Mouse (Mus musculus) midbrain, embryonic 12.5 days (tissue): Measurements from ENCODE around the gene Gata1. TPM values are rescaled to one million over a fixed set of nuclear protein-coding genes. Genes with fewer than 3 reads are reported as not detected.

ENCODE experiments used
- ATAC-seq: fragments of 200-750 bp; cut with Nextera tagmentation; 2 replicates; pipeline ENCODE4 v1.8.0; 2017; ENCODE audit warnings: low read depth, moderate TSS enrichment, moderate library complexity; ENCODE audit not compliant: low FRiP score
- H3K27ac ChIP-seq: fragments of 300-500 bp; sonication (generic); replicated peaks from 2 replicates; pipeline ENCODE4 v1.5.1; 2016; ENCODE audit warnings: mild to moderate bottlenecking
- H3K27me3 ChIP-seq: fragments of 300-500 bp; sonication (generic); 2 replicates; pipeline ENCODE4 v1.6.1; 2016; ENCODE audit warnings: mild to moderate bottlenecking
- H3K36me3 ChIP-seq: fragments of 300-500 bp; sonication (generic); 2 replicates; pipeline ENCODE4 v1.6.1; 2016
- H3K4me1 ChIP-seq: fragments of 300-500 bp; sonication (generic); 2 replicates; pipeline ENCODE4 v1.6.1; 2016
- H3K4me2 ChIP-seq: fragments of 300-500 bp; sonication (generic); replicated peaks from 2 replicates; pipeline ENCODE4 v1.6.1; 2016; ENCODE audit warnings: mild to moderate bottlenecking, moderate library complexity
- H3K4me3 ChIP-seq: fragments of 300-500 bp; sonication (generic); 2 replicates; pipeline ENCODE4 v1.5.1; 2016; ENCODE audit warnings: mild to moderate bottlenecking
- H3K9ac ChIP-seq: fragments of 300-500 bp; sonication (generic); replicated peaks from 2 replicates; pipeline ENCODE4 v1.6.1; 2016; ENCODE audit warnings: mild to moderate bottlenecking, moderate library complexity
- H3K9me3 ChIP-seq: fragments of 300-500 bp; sonication (generic); 2 replicates; pipeline ENCODE4 v1.6.1; 2016; ENCODE audit warnings: mild to moderate bottlenecking
- WGBS: fragments of 180-500 bp; shearing (Covaris S2); methylation state at CpG from one replicate; pipeline ENCODE4 v1.1.7; 2016; 5-methylcytosine and 5-hydroxymethylcytosine counted together
- polyA plus RNA-seq: library from polyadenylated mRNA; unstranded; fragments of >200 nt; fragmentation: Nextera tagmentation; extraction: Ambion mirVana; gene quantifications from 2 replicates; pipeline ENCODE4 v1.2.1, GENCODE M21; 2016

Gene Gata1
- polyA plus RNA-seq, 1 experiment from 2014 or later = 1.5 TPM

DNA sequence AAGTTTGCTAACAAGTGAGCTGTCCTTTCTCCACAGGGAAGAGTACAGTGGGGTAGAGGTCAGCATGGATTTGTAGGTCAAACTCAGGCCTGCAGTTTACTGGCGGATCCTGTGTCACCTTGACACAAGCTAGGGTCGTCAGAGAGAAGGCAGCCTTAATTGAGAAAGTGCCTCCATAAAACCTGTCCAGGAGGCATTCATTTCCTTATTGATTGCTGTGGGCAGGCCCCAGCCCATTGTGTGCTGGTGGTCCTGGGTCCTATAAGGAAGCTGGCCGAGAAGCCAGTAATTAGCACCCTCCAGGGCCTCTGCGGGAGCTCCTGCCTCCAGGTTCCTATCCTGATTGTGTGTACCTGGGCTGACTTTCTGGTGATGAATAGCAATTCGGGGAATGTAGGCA lies 24.1 kb upstream of the Gata1 start:
- Histone ChIP-seq H3K36me3 (no peaks in the 10 kb centered on the region), H3K9ac (no peak overlapping the region), H3K4me3 (no peak overlapping the region), H3K4me2 (no peak overlapping the region), H3K9me3 (no peaks in the 10 kb centered on the region), H3K27ac (no peak overlapping the region), H3K27me3 (no peaks in the 10 kb centered on the region), H3K4me1 (no peaks in the 10 kb centered on the region)
- ATAC-seq = no peak
- 44% methylated on average over 5 of the region's 5 CpGs for WGBS

GRCm38 (mm10) chrX:8000546-8001192 lies 22.8 kb upstream of the Gata1 start:
- H3K27ac ChIP-seq = no peak overlapping the region
- no peak overlapping the region for H3K4me2 ChIP-seq
- no peaks in the 10 kb centered on the region for H3K4me1 ChIP-seq
- ATAC-seq = no peak
- no peaks in the 10 kb centered on the region for H3K36me3 ChIP-seq
- H3K9me3 ChIP-seq = no peaks in the 10 kb centered on the region
- H3K27me3 ChIP-seq = no peaks in the 10 kb centered on the region
- 87% methylated on average over 3 of the region's 3 CpGs for WGBS
- no peak overlapping the region for H3K4me3 ChIP-seq
- no peak overlapping the region for H3K9ac ChIP-seq

DNA sequence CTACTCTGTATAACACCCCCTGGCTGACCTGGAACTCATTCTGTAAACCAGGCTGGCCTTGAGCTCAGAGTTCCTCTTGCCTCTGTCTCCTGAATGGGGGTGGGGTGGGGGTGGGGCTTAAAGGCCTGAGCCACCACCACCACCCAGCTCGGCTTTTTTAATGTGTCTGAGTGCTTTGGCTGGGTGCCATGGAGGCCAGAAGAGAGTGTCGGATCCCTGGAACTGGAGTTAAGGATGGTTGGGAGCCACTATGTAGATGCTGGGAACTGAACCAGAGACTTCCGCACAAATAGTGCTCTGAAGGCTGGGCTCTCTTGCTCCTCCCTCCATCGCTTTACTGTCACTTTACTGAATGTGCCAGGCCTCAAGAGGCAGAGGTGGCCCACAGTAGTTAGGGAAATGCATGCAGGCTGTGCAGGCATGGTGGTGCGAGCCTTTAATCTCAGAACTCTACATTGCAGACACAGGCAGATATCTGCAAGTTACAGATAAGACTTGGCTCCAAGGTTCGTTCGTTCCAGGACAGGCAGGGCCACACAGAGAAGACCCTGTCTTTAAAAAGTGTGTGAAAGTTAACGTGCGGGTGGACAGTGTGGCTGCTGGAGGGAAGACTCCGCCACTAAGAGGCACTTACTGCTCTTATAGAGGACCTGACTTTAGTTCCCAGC lies 15.3 kb upstream of the Gata1 start:
- no peak overlapping the region for H3K9ac ChIP-seq
- ATAC-seq = no peak
- H3K27ac ChIP-seq = no peak overlapping the region
- 78% methylated on average over 10 of the region's 10 CpGs for WGBS
- H3K4me1 ChIP-seq = no peaks in the 10 kb centered on the region
- H3K9me3 ChIP-seq = no peaks in the 10 kb centered on the region
- no peaks in the 10 kb centered on the region for H3K27me3 ChIP-seq
- no peak overlapping the region for H3K4me2 ChIP-seq
- H3K4me3 ChIP-seq = no peak overlapping the region
- no peaks in the 10 kb centered on the region for H3K36me3 ChIP-seq

GRCm38 (mm10) chrX:7992379-7993067 lies 14.7 kb upstream of the Gata1 start:
- H3K4me2 ChIP-seq = no peak overlapping the region
- no peak overlapping the region for H3K9ac ChIP-seq
- 57% methylated on average over 8 of the region's 8 CpGs for WGBS
- ATAC-seq = no peak
- H3K27me3 ChIP-seq = no peaks in the 10 kb centered on the region
- H3K27ac ChIP-seq = no peak overlapping the region
- H3K9me3 ChIP-seq = no peaks in the 10 kb centered on the region
- no peaks in the 10 kb centered on the region for H3K36me3 ChIP-seq
- no peak overlapping the region for H3K4me3 ChIP-seq
- no peaks in the 10 kb centered on the region for H3K4me1 ChIP-seq

DNA sequence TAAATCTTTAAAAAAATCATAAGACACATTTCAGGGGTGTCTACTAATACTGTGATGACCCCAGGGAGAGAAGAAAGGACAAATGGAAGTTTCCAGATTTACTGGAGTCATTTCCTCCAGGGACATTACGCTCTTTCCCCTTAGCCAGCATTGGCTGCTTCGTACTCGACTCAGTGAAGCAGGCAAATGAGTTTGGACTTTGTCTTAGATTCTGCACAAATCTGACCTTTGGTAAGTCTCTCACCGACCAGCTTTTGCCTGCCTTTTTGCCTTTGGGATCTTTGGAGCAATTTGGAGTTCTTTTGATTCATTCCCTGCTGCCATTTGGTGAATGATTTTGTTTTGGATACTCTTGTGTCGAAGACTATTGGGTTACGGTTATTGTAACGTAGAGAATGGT lies 3.5 kb upstream of the Gata1 start:
- Histone ChIP-seq H3K9ac (no peak overlapping the region), H3K4me3 (no peak overlapping the region), H3K4me1 (no peaks in the 10 kb centered on the region), H3K27me3 (no peaks in the 10 kb centered on the region), H3K36me3 (no peaks in the 10 kb centered on the region), H3K27ac (no peak overlapping the region), H3K4me2 (no peak overlapping the region), H3K9me3 (no peaks in the 10 kb centered on the region)
- 91% methylated on average over 7 of the region's 7 CpGs for WGBS
- no peak for ATAC-seq

DNA sequence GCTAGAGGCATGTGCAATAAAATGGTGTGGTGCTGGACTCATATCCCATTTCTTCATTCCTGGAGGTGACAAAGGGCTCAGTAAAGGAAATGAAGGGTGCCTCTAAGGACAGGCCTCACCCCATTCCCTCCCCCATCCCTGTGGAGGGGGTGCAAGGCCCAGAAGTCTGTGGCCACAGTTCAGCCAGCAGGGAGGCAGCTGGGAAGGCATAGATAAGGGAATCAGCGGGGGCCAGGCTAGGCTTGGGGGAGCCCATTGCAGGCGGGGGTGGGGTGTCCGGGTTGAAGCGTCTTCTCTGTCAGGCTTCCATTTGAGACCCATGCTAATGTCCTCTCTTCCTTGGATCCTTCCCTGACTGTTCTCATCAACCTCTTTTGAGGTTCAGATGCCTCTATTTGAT lies 6.6 kb downstream of the Gata1 start:
- 71% methylated on average over 4 of the region's 4 CpGs for WGBS
- ATAC-seq = no peak
- no peak overlapping the region for H3K9ac ChIP-seq

GRCm38 (mm10) chrX:7968899-7969298 lies 9.0 kb downstream of the Gata1 start:
- Histone ChIP-seq H3K4me3 (no peak overlapping the region), H3K9ac (no peak overlapping the region), H3K36me3 (no peaks in the 10 kb centered on the region), H3K27ac (no peak overlapping the region), H3K4me1 (no peaks in the 10 kb centered on the region), H3K4me2 (no peak overlapping the region), H3K27me3 (no peaks in the 10 kb centered on the region), H3K9me3 (no peaks in the 10 kb centered on the region; the same call in 1 of the 2 replicates)
- ATAC-seq = no peak
- 77% methylated on average over 3 of the region's 3 CpGs for WGBS

More for the DNA sequence above, 6.6 kb downstream of the Gata1 start:
- no peaks in the 10 kb centered on the region for H3K36me3 ChIP-seq
- no peaks in the 10 kb centered on the region; the same call in 1 of the 2 replicates for H3K9me3 ChIP-seq
- no peaks in the 10 kb centered on the region for H3K4me1 ChIP-seq
- no peak overlapping the region for H3K27ac ChIP-seq
- no peaks in the 10 kb centered on the region for H3K27me3 ChIP-seq
- H3K4me3 ChIP-seq = no peak overlapping the region
- H3K4me2 ChIP-seq = no peak overlapping the region

DNA sequence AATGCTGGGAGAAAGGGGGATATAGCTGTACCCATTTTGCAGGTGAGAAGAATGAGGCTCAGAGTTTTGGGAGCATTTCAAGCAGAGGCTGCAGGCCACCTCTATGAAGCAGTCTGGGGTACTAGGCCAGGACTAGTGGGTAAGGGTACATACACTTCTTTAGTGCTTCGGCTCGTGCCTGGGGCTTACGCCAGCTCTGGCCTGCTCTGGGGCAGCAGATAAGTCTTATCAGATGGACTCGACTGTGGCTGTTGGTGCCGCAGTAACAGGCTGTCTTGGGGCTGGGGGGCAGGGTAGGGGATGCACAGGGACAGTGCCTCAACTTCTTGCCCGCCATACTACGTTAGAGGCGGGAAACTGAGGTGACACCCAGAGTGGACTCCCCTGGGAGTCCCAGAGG lies 9.6 kb downstream of the Gata1 start:
- H3K36me3 ChIP-seq = no peaks in the 10 kb centered on the region
- H3K4me1 ChIP-seq = no peaks in the 10 kb centered on the region
- ATAC-seq = no peak
- no peak overlapping the region for H3K27ac ChIP-seq
- no peaks in the 10 kb centered on the region for H3K27me3 ChIP-seq
- no peak overlapping the region for H3K4me2 ChIP-seq
- 84% methylated on average over 8 of the region's 8 CpGs for WGBS
- no peak overlapping the region for H3K4me3 ChIP-seq
- no peaks in the 10 kb centered on the region; the same call in 1 of the 2 replicates for H3K9me3 ChIP-seq
- H3K9ac ChIP-seq = no peak overlapping the region

GRCm38 (mm10) chrX:7967596-7968201 lies 10.2 kb downstream of the Gata1 start:
- H3K36me3 ChIP-seq = no peaks in the 10 kb centered on the region
- ATAC-seq = no peak
- H3K27me3 ChIP-seq = no peaks in the 10 kb centered on the region
- H3K27ac ChIP-seq = no peak overlapping the region
- 74% methylated on average over 9 of the region's 9 CpGs for WGBS
- no peak overlapping the region for H3K4me2 ChIP-seq
- no peak overlapping the region for H3K4me3 ChIP-seq
- no peaks in the 10 kb centered on the region; the same call in 1 of the 2 replicates for H3K9me3 ChIP-seq
- no peaks in the 10 kb centered on the region for H3K4me1 ChIP-seq
- no peak overlapping the region for H3K9ac ChIP-seq

- Histone ChIP-seq H3K9me3 (no peaks in the 10 kb centered on the region; the same call in 1 of the 2 replicates), H3K27ac (no peak overlapping the region), H3K36me3 (no peaks in the 10 kb centered on the region), H3K4me3 (no peak overlapping the region), H3K27me3 (no peaks in the 10 kb centered on the region), H3K9ac (no peak overlapping the region), H3K4me2 (no peak overlapping the region), H3K4me1 (no peaks in the 10 kb centered on the region)
- WGBS = 82% methylated on average over 4 of the region's 4 CpGs
- ATAC-seq = no peak
These were observed 11.7 kb downstream of the Gata1 start for GRCm38 (mm10) chrX:7966161-7966560.

GRCm38 (mm10) chrX:7963829-7964626 lies 13.8 kb downstream of the Gata1 start:
- no peaks in the 10 kb centered on the region for H3K4me1 ChIP-seq
- ATAC-seq = no peak

More at GRCm38 (mm10) chrX:7963829-7964626, 13.8 kb downstream of the Gata1 start:
- Histone ChIP-seq H3K36me3 (no peaks in the 10 kb centered on the region), H3K9ac (no peak overlapping the region), H3K9me3 (no peaks in the 10 kb centered on the region; the same call in 1 of the 2 replicates), H3K4me3 (no peak overlapping the region), H3K27ac (no peak overlapping the region), H3K4me2 (no peak overlapping the region), H3K27me3 (no peaks in the 10 kb centered on the region)
- 78% methylated on average over 7 of the region's 7 CpGs for WGBS
